Mouse (Mus musculus) ZHBTc4 (cell line): ENCODE measurements at regions not wholly inside any gene's neighbourhood (a gene's known extent, or its start where the extent isn't known, plus 50 kb on each side); places are given as distances from the start of the nearest gene placed in this dataset.

ENCODE experiments used
- DNase-seq: peaks from one replicate; pipeline ENCODE4 v3.0.0-alpha.2; 2011; ENCODE audit warnings: low read depth, low spot score

- DNase-seq, result peak; percentile 72
Observed at GRCm38 (mm10) chr4:106225184-106225862, 90.7 kb upstream of the Usp24 start.

- DNase-seq, result no peak
Observed at GRCm38 (mm10) chr4:106227428-106227827, 88.6 kb upstream of the Usp24 start.

GRCm38 (mm10) chr4:106228534-106228933, 87.5 kb upstream of the Usp24 start:
- peak; percentile 79 for DNase-seq

- DNase-seq, result no peak
Observed at GRCm38 (mm10) chr4:106229526-106229925, 86.5 kb upstream of the Usp24 start.

- DNase-seq, result no peak
Observed at GRCm38 (mm10) chr4:106232499-106232970, 83.5 kb upstream of the Usp24 start.

- DNase-seq, result no peak
Observed at GRCm38 (mm10) chr4:106244384-106244819, 71.6 kb upstream of the Usp24 start.

- DNase-seq, result no peak
Observed at GRCm38 (mm10) chr4:106244826-106245510, 71.0 kb upstream of the Usp24 start.

GRCm38 (mm10) chr4:106246695-106247094, 69.3 kb upstream of the Usp24 start:
- peak; percentile 27 for DNase-seq

- DNase-seq, result no peak
Observed at GRCm38 (mm10) chr4:106247398-106247797, 68.6 kb upstream of the Usp24 start.

- no peak for DNase-seq
Observed at GRCm38 (mm10) chr4:106248272-106248671, 67.7 kb upstream of the Usp24 start.

GRCm38 (mm10) chr4:106249028-106249782, 66.8 kb upstream of the Usp24 start:
- DNase-seq, result no peak

GRCm38 (mm10) chr4:106250048-106250447, 66.0 kb upstream of the Usp24 start:
- no peak for DNase-seq

GRCm38 (mm10) chr4:106251430-106251829, 64.6 kb upstream of the Usp24 start:
- no peak for DNase-seq

- no peak for DNase-seq
Observed at GRCm38 (mm10) chr4:106252946-106253345, 63.1 kb upstream of the Usp24 start.

GRCm38 (mm10) chr4:106254761-106255475, 61.1 kb upstream of the Usp24 start:
- DNase-seq, result no peak

GRCm38 (mm10) chr4:106255959-106256609, 59.9 kb upstream of the Usp24 start:
- no peak for DNase-seq

GRCm38 (mm10) chr4:106261404-106261803, 54.6 kb upstream of the Usp24 start:
- DNase-seq, result no peak

- DNase-seq, result no peak
Observed at GRCm38 (mm10) chr4:106261901-106262560, 54.0 kb upstream of the Usp24 start.

- DNase-seq, result no peak
Observed at GRCm38 (mm10) chr4:106262751-106263725, 53.0 kb upstream of the Usp24 start.
